Mouse (Mus musculus) liver, embryonic 14.5 days (tissue): ENCODE results near the gene Fam174a.

Experiments used
- CTCF ChIP-seq: IDR thresholded peaks from 2 replicates; pipeline ENCODE4 v1.5.1; 2016; ENCODE audit warnings: antibody characterized with exemption, low read depth, control low read depth
- EP300 ChIP-seq: IDR thresholded peaks from 2 replicates; pipeline ENCODE4 v1.6.1; 2016; ENCODE audit warnings: antibody characterized with exemption, low read depth

DNA sequence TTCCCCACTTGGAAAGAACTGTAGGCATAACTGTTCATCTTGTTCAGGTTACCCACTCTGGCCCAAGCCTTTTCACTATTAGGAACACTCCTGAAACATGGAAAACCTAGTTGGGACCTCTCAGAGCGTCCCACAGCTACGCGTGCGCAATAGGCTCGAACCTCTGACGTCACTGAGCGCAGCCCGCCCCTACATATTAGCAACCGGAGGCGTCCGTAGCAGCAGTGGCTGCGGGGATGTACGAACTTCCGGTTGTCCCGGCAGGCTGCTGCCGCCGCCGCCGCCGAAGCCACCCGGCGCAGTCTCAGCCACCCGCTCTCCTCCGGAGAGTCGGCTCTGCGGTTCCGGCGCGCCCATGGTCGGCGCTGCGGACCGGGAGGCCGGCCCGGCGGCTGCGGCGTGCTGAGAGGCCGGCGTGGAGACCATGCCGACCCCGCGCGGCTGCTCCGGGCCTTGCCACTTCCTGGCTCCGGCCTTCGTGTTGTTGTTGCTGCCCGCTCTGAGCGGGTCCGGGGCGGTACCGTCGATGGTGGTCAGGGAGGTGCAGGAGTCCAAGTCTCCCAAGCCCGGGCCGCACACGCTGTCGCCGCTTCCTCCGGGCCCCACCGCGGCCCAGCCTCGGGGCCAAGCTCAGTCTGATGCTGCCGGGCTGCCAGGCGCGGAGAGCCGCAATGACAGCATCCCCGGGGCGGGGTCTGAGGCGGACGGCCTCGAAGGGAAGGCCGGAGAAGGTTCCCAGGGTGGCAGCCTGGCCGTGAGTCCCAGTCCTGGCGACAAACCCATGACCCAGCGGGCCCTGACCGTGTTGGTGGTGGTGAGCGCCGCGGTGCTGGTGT is at the start of gene Fam174a:
- TF ChIP-seq CTCF (no peak), EP300 (no peak)
